Mouse (Mus musculus) frontal cortex, postnatal 25 days (tissue): ENCODE measurements around the gene Olfr724.
"Not testable (repeated sequence)": the region's sequence is repeated elsewhere in the genome, so short reads cannot be mapped to it uniquely, and the experiment has no call there.

Experiments used
- DNase-seq, 2 experiments: peaks; one replicate each; pipeline ENCODE4 v3.0.0; 2022; ENCODE audit warnings: low spot score in 2 of 2

Olfr724 gene

GRCm38 (mm10) chr14:49963174-49963573, at the start of gene Olfr724:
Gene Olfr724 (minus strand): TSS chr14:49963274.
- not testable (repeated sequence) for DNase-seq

DNA sequence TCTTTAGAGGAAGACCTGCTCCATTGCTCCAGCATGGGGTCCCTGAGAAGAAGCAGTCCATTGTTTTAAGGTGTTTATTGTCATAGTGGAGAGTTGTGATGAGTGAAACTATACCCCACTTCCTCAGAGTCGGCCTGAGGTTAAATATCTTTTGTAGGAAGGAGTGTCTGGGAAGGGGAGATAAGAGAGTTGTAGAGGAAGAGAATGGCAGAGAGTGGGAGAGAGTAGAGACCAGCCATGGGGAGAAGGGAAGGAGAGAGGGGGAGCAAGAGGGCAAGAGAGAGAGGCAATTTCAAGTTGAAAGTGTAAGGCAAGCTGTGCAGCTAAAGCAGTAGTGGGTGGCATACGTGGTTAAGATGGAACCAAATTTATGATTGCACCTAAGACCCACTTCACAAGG, 7.2 kb downstream of the Olfr724 start:
- no peak for DNase-seq

DNA sequence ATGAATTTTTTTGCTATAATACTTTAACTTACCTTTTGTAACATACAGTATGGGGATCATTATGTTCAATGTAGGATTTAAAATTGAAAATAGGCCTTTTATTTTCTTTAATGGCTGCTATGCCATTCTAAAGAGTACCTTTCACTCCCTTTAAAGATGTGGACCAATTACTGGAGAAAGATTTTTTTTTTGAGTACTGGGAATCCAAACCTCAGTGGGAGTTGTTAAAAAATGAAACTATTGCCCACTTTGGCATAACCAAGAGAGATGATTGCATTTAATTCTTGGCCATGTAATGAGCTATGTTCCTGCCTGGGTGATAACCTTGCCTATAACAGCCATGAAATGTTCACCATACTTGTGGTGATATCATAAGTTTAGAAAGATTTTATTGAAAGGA, 31.4 kb downstream of the Olfr724 start, which contains the start of gene Olfr723:
TSS of gene Olfr723 (minus strand) at position 101 of the 400 bp plus-strand sequence.
- DNase-seq, result not testable (repeated sequence)
